Mouse (Mus musculus) E14TG2a.4 (cell line): ENCODE measurements around the gene Olfr1380.
"Not testable (repeated sequence)": the region's sequence is repeated elsewhere in the genome, so short reads cannot be mapped to it uniquely, and the experiment has no call there.

Source experiments
- CTCF ChIP-seq: conservative IDR thresholded peaks from 2 replicates; pipeline ENCODE4 v1.5.1; 2014; ENCODE audit warnings: low read length
- POU5F1 ChIP-seq: IDR thresholded peaks from 2 replicates; pipeline ENCODE4 v1.6.1; 2014; ENCODE audit warnings: low read length, borderline replicate concordance

GRCm38 (mm10) chr11:49597149-49597548, 40.5 kb downstream of the Olfr1380 start:
- not testable (repeated sequence) for TF ChIP-seq CTCF, POU5F1
